In the genomic region with DNA sequence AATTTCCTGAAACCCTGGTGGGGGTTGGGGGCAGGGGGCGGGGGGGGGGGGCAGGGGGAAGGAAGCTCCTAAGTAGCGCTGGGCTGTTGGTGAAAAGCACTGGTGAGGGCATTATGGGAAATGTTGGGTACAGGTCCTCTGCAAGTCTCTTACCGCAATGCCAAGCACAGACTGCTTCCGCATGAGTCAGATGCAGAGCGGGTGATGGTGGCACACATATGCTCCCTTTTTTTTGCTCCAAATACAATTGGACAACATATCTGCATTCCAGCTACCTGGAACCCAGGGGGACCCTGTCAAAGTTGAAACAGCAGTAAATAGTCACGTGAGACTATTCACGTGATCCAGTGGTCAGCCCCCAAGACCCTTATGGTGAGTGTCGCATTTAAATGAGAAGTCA, we compare ENCODE assay signal across 21 mouse cellular contexts. TPM values are rescaled to one million over a fixed set of nuclear protein-coding genes. Genes with fewer than 3 reads are reported as not detected.
DNase-seq lines count a peak whose midpoint lies in the region; ATAC-seq and TF ChIP-seq lines count a peak whose summit lies in the region.
"Had no signal": no experiment of that assay in that cellular context is flagged by ENCODE, and none has a peak within 500 bp of the region (broad histone marks: within the 10 kb centered on the region; RNA-seq: fewer than 3 reads in every experiment).

No protein-coding gene starts in this region.

- H3K36me3 ChIP-seq in midbrain, postnatal 0 days (ENCODE audit: insufficient read depth, low read length) = no peaks in the 10 kb centered on the region
- no peaks in the 10 kb centered on the region for H3K36me3 ChIP-seq in midbrain, embryonic 11.5 days (ENCODE audit: control insufficient read depth, insufficient read depth, low read length)
- H3K36me3 ChIP-seq: embryonic facial prominence, embryonic 13.5 days; heart, embryonic 15.5 days; hindbrain, embryonic 13.5 days had no signal

- no peak overlapping the region for H3K9ac ChIP-seq in midbrain, postnatal 0 days (replicated peaks; ENCODE audit: low read length, poor library complexity, severe bottlenecking)
- H3K9ac ChIP-seq in midbrain, embryonic 11.5 days (ENCODE audit: low read length) = no peak overlapping the region
- H3K9ac ChIP-seq: embryonic facial prominence, embryonic 13.5 days; forebrain, embryonic 13.5 days; heart, embryonic 15.5 days; hindbrain, embryonic 13.5 days had no signal

- no peak for ATAC-seq in midbrain, postnatal 0 days (ENCODE audit: low FRiP score)
- no peak for ATAC-seq in midbrain, embryonic 11.5 days (ENCODE audit: low FRiP score)
- ATAC-seq in activated CD4-positive, CD25-positive, alpha-beta regulatory T cell, adult 4 months = no peak
- ATAC-seq: forebrain, embryonic 13.5 days; hindbrain, postnatal 0 days had no signal

- peak; percentile 53 for DNase-seq in layer of hippocampus, adult 11-12 months (ENCODE audit: low spot score)
- DNase-seq in layer of hippocampus, adult 9-10 months (ENCODE audit: low spot score) = no peak
- no peak for DNase-seq in midbrain, postnatal 0 days (ENCODE audit: low spot score)
- DNase-seq in midbrain, embryonic 11.5 days (ENCODE audit: low spot score, missing footprints) = no peak
- DNase-seq in brain, adult 2 months (ENCODE audit: low read depth, low spot score) = peak; percentile 83
- DNase-seq: adrenal gland, adult 8-10 months; adrenal gland, postnatal 36 days; cerebellum, adult 11-12 months; cerebellum, adult 9-10 months; cerebellum, postnatal 25 days; gastrocnemius, postnatal 10 days; heart, adult 2 months; heart, postnatal 14 days had no signal

- no peak for TF ChIP-seq POLR2A in olfactory bulb, adult 2 months (IDR thresholded peaks at IDR 0.05; ENCODE audit: insufficient read depth, low read depth, low read length)

- WGBS in midbrain, postnatal 0 days = 79% methylated on average over 8 of the region's 8 CpGs
- WGBS in midbrain, embryonic 11.5 days = 79% methylated on average over 8 of the region's 8 CpGs
- WGBS in olfactory bulb, adult 2 months = 67% methylated on average over 8 of the region's 8 CpGs

- 0 out of 2 replicates have a peak overlapping the region, but pooled peaks have one; percentile 69 for H3K27ac ChIP-seq in midbrain, postnatal 0 days (ENCODE audit: low read depth, low read length)
- no peak overlapping the region for H3K27ac ChIP-seq in midbrain, embryonic 11.5 days (ENCODE audit: low read depth, low read length)
- H3K27ac ChIP-seq in olfactory bulb, adult 2 months (ENCODE audit: insufficient read depth, low read depth, low read length) = peak overlapping the region; percentile 58; the same call in 1 of the 2 replicates
- H3K27ac ChIP-seq: embryonic facial prominence, embryonic 13.5 days; forebrain, embryonic 13.5 days; heart, adult 2 months; heart, embryonic 15.5 days; hindbrain, embryonic 13.5 days had no signal

- no peak overlapping the region for H3K4me2 ChIP-seq in midbrain, postnatal 0 days (ENCODE audit: low read depth, low read length, poor library complexity, severe bottlenecking)
- no peak overlapping the region for H3K4me2 ChIP-seq in midbrain, embryonic 11.5 days
- H3K4me2 ChIP-seq: embryonic facial prominence, embryonic 13.5 days; forebrain, embryonic 13.5 days; heart, embryonic 11.5 days; heart, embryonic 15.5 days; hindbrain, embryonic 13.5 days had no signal

- H3K9me3 ChIP-seq in midbrain, postnatal 0 days (ENCODE audit: low read length) = no peaks in the 10 kb centered on the region
- H3K9me3 ChIP-seq in midbrain, embryonic 11.5 days (ENCODE audit: control insufficient read depth, low read length) = no peaks in the 10 kb centered on the region
- H3K9me3 ChIP-seq: embryonic facial prominence, embryonic 13.5 days; forebrain, embryonic 13.5 days; heart, embryonic 15.5 days; hindbrain, embryonic 13.5 days had no signal

- H3K4me1 ChIP-seq in midbrain, postnatal 0 days (ENCODE audit: insufficient read depth, low read length) = no peaks in the 10 kb centered on the region
- H3K4me1 ChIP-seq in midbrain, embryonic 11.5 days (ENCODE audit: control insufficient read depth, insufficient read depth, low read length) = no peaks in the 10 kb centered on the region
- H3K4me1 ChIP-seq in olfactory bulb, adult 2 months (ENCODE audit: control insufficient read depth, insufficient read depth, low read length) = peaks cover 27% of the 10 kb centered on the region
- H3K4me1 ChIP-seq: forebrain, embryonic 13.5 days; heart, embryonic 15.5 days; hindbrain, embryonic 13.5 days had no signal

- TF ChIP-seq CTCF in midbrain, postnatal 0 days (IDR thresholded peaks at IDR 0.05) = no peak
- TF ChIP-seq CTCF in olfactory bulb, adult 2 months (IDR thresholded peaks at IDR 0.05; ENCODE audit: insufficient read depth, low read depth, low read length) = no peak

- H3K27me3 ChIP-seq in midbrain, postnatal 0 days (ENCODE audit: insufficient read depth, low read length) = no peaks in the 10 kb centered on the region
- H3K27me3 ChIP-seq in midbrain, embryonic 11.5 days (ENCODE audit: control insufficient read depth, insufficient read depth, low read length) = no peaks in the 10 kb centered on the region

- no peak overlapping the region for H3K4me3 ChIP-seq in midbrain, postnatal 0 days (ENCODE audit: low read depth, low read length)
- H3K4me3 ChIP-seq in midbrain, embryonic 11.5 days (ENCODE audit: low read depth, low read length) = no peak overlapping the region
- no peak overlapping the region for H3K4me3 ChIP-seq in olfactory bulb, adult 2 months (ENCODE audit: insufficient read depth, low read depth, low read length)
- H3K4me3 ChIP-seq: embryonic facial prominence, embryonic 13.5 days; forebrain, embryonic 13.5 days; heart, adult 2 months; heart, embryonic 15.5 days; hindbrain, embryonic 13.5 days had no signal

RNA-seq across cellular contexts. Expression of a gene that starts 7.3 kb away (rescaled TPM):
- total RNA-seq in midbrain, postnatal 0 days (2014; rRNA removed) = 7.9 and 11.1 TPM in 2 replicates
- 5.2 and 6.9 TPM in 2 replicates for polyA plus RNA-seq in midbrain, postnatal 0 days (2015; fragmentation: Nextera tagmentation; extraction: Ambion mirVana)
- polyA plus RNA-seq in midbrain, embryonic 11.5 days (2014; fragmentation: Nextera tagmentation; extraction: Ambion mirVana) = 0.61 and 0.66 TPM in 2 replicates
- not detected in 2 replicates for polyA plus RNA-seq in olfactory bulb, adult 2 months (2012; ENCODE audit: insufficient read depth, insufficient read length, low replicate concordance, missing spikeins)
- under 1 TPM; 0.55 to 0.78 TPM for polyA plus RNA-seq in activated CD4-positive, CD25-positive, alpha-beta regulatory T cell, adult 4 months (2017; shearing (Covaris generic))

Comparison
In these comparisons a context has a peak if more than half of its experiments do, and no peak if none do; other contexts are left out.
1. DNase-seq: peak in layer of hippocampus, adult 11-12 months (single experiment) and brain, adult 2 months (single experiment); none in layer of hippocampus, adult 9-10 months (single experiment), midbrain, postnatal 0 days (single experiment) and midbrain, embryonic 11.5 days (single experiment).